Mouse (Mus musculus) limb, embryonic 12.5 days (tissue): ENCODE measurements at regions not wholly inside any gene's neighbourhood (a gene's known extent, or its start where the extent isn't known, plus 50 kb on each side); places are given as distances from the start of the nearest gene placed in this dataset.

Experiments used
- ATAC-seq: fragments of 200-750 bp; cut with Nextera tagmentation; 2 replicates; pipeline ENCODE4 v1.8.0; 2017; ENCODE audit warnings: low read depth, moderate TSS enrichment; ENCODE audit not compliant: insufficient number of reproducible peaks, insufficient read depth, low FRiP score, low TSS enrichment
- H3K27ac ChIP-seq: fragments of 300-500 bp; sonication (generic); 2 replicates; pipeline ENCODE4 v1.5.1; 2016; ENCODE audit warnings: mild to moderate bottlenecking, moderate library complexity
- H3K27me3 ChIP-seq: fragments of 300-500 bp; sonication (generic); 2 replicates; pipeline ENCODE4 v1.6.1; 2016; ENCODE audit warnings: mild to moderate bottlenecking, moderate library complexity
- H3K36me3 ChIP-seq: fragments of 300-500 bp; sonication (generic); 2 replicates; pipeline ENCODE4 v1.6.1; 2016; ENCODE audit warnings: mild to moderate bottlenecking, moderate library complexity
- H3K4me1 ChIP-seq: fragments of 300-500 bp; sonication (generic); replicated peaks from 2 replicates; pipeline ENCODE4 v1.6.1; 2016
- H3K4me2 ChIP-seq: fragments of 300-500 bp; sonication (generic); 2 replicates; pipeline ENCODE4 v1.6.1; 2016; ENCODE audit warnings: mild to moderate bottlenecking, moderate library complexity
- H3K4me3 ChIP-seq: fragments of 300-500 bp; sonication (generic); replicated peaks from 2 replicates; pipeline ENCODE4 v1.5.1; 2016; ENCODE audit warnings: mild to moderate bottlenecking
- H3K9ac ChIP-seq: fragments of 300-500 bp; sonication (generic); replicated peaks from 2 replicates; pipeline ENCODE4 v1.6.1; 2016; ENCODE audit warnings: mild to moderate bottlenecking, moderate library complexity
- H3K9me3 ChIP-seq: fragments of 300-500 bp; sonication (generic); 2 replicates; pipeline ENCODE4 v1.6.1; 2016; ENCODE audit warnings: mild to moderate bottlenecking, moderate library complexity
- WGBS: fragments of 180-500 bp; shearing (Covaris S2); methylation state at CpG from one replicate; pipeline ENCODE4 v1.1.7; 2016; 5-methylcytosine and 5-hydroxymethylcytosine counted together

DNA sequence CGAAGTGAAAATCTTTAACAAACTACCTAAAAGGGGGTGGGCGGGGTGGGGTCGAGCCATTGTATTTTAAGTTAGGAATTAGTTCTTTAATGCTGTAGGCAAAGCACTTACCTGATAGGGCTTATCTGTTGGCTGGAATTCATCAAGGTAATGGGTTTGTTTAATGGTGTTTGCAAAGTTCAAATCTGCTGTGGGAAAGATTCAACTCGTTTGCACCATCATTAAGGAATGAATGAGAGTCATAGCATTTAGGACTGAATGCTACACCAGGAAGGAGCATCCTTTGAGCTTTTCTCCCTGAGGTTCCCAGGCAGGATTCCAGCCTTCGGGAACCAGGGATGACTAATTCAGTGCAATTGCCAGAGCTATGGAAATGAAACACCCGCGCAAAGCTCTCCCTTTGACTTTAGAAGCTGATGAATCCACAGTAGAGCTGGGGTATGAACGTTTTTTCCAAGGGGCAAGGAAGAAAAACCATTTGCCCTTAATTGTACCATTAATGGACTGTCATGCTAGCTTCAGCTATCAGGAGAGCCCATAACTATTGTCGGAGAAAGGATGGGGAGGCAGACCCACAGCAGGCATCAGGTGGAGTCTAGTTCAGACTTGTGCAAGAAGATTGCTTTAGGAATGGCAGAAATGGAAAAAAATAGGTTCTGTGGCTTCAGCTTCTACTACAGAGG lies 57.3 kb upstream of the Cpm start:
- ATAC-seq, result no peak
- Histone ChIP-seq H3K27me3 (no peaks in the 10 kb centered on the region), H3K9ac (peak overlapping the region; percentile 42; the same call in 1 of the 2 replicates), H3K36me3 (no peaks in the 10 kb centered on the region), H3K27ac (peak overlapping the region; percentile 83), H3K4me2 (peak overlapping the region; percentile 66), H3K4me3 (peak overlapping the region; percentile 31; the same call in 1 of the 2 replicates), H3K4me1 (peaks cover 45% of the 10 kb centered on the region), H3K9me3 (0 out of 2 replicates have a peak, but pooled peaks cover 1% of the 10 kb centered on the region)
- WGBS, result 9% methylated on average over 9 of the region's 9 CpGs

DNA sequence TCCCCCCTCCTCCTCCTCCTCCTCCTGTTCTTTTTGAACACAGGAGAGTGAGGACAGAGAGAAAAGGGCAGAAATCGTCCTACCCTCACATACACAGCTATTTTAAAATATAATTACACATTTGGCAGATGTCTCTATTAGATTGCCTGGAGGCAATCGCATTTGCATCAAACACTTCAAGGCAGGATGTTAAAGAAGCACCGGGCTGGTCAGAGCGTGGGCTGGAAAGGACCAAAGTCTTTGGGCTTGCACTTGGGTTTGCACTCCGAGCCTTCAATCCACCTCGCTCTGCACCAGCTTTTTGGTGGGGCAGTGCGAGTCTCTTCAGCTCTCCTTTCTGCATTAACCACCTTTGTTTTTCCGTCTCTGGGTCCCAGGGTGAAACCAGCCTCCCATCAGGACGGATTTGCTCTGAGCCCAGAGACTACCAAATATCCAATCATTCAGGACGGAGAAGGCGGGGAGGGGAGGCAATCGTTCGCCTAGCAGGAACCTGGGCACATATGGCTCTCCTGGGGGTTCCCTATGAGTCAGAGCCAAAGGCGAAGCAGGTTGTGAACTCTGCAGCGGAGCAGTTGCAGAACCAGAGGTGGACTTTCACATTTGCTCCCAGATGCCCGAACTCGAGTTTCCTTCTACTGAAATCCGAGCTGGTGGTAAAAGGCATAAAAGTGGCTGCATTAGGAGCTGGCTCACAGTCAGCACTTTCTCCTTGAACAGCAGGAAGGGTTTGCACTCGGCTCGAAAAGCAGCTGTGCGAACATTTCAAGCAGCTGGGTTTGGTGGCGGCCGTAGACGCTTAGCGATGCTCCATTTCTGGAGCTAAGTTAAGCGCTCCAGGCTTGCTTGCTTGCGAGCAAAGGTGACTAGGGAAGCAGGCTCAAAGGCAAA lies 58.1 kb upstream of the Cpm start:
- H3K4me3 ChIP-seq, result peak overlapping the region; percentile 31
- peak overlapping the region; percentile 66 for H3K4me2 ChIP-seq
- peak overlapping the region; percentile 83 for H3K27ac ChIP-seq
- under 1% methylated on average over 27 of the region's 27 CpGs for WGBS
- H3K27me3 ChIP-seq, result no peaks in the 10 kb centered on the region
- peaks cover 45% of the 10 kb centered on the region for H3K4me1 ChIP-seq
- ATAC-seq, result peak; percentile 67
- no peaks in the 10 kb centered on the region for H3K36me3 ChIP-seq
- H3K9me3 ChIP-seq, result 0 out of 2 replicates have a peak, but pooled peaks cover 5% of the 10 kb centered on the region
- peak overlapping the region; percentile 48 for H3K9ac ChIP-seq

DNA sequence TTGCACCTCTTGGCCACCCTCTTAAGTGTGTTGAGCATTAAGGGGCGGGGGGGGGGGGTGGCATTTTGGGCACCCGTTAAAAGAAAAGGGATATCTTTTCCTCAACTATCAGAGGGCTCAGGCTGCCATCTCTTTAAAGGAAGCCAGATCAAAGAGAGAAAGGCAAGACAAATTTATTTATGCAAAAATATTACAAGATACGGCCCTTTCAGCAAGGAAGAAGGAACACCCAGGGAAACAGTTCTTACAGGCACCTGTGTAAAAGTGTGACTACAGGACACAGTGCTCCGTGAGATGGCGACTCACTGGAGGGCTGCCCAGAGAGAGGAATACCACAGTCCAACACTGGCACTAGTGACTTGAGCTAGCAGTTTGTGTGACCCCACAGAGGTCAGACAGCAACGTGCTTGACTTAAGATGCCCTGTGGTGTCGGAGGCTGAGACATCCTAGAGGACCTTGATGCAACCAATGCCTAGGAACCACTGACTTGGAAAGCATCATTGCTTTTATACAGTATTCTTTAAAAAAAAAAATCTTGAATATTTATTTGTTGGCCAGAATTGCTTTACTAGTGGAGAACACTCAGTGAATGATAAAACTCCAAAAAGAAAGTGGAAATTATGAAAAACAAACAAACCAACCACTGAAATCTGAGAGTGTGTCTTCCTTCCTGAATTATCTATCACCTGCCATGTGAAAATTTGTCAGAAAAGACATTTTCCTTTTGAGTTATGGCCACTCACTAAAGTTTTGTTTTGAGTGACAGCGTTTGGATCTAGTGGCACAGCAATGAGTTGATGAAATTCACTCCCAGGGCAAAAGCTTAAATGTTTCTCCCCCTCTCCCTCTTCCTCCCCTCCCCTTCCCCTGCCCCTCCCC lies 59.0 kb upstream of the Cpm start:
- Histone ChIP-seq H3K4me2 (peak overlapping the region; percentile 66), H3K4me1 (peaks cover 38% of the 10 kb centered on the region), H3K27me3 (no peaks in the 10 kb centered on the region), H3K27ac (no peak overlapping the region), H3K4me3 (no peak overlapping the region), H3K9me3 (0 out of 2 replicates have a peak, but pooled peaks cover 5% of the 10 kb centered on the region), H3K36me3 (no peaks in the 10 kb centered on the region), H3K9ac (no peak overlapping the region)
- no peak for ATAC-seq
- WGBS, result 49% methylated on average over 8 of the region's 8 CpGs

DNA sequence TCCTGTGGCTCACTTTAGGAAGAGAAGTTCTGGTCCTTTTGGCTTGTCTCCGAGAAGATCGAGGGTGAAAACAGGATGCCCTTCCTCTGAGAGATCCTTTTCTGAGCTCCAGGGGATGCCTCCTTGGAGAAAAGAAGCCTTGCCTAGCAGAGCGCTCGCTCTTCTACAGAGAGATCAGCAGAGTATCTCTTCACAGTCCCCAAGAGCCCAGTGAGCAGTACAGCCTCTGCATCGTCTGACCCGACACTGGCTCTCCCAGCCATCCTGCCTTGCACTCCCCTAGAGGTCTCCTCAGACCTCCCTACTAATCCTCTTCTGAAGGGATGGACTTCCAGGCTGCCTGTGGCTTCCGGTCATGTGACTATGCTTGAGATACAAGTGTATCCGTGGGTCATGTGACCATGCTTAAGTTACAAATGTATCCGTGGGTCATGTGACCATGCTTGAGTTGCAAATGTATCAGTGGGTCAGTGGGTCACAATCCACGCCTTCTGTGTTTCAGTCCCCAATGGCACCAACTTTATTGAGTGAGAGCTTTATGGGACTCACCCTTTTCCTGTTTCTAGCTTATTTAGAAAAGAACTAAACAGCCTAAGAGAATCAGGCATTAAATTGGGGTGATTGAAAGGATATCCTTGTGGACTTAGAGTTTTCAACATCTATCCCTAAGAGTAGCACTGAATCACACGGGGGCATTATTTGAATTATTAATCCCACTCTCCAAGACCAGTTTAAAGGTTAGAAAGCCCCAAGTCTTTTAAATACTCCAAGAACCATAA lies 59.8 kb upstream of the Cpm start:
- WGBS, result 67% methylated on average over 11 of the region's 11 CpGs
- Histone ChIP-seq H3K4me2 (no peak overlapping the region), H3K4me3 (no peak overlapping the region), H3K27me3 (no peaks in the 10 kb centered on the region), H3K36me3 (no peaks in the 10 kb centered on the region), H3K9ac (no peak overlapping the region), H3K4me1 (peaks cover 40% of the 10 kb centered on the region), H3K27ac (no peak overlapping the region), H3K9me3 (0 out of 2 replicates have a peak, but pooled peaks cover 5% of the 10 kb centered on the region)
- no peak for ATAC-seq

DNA sequence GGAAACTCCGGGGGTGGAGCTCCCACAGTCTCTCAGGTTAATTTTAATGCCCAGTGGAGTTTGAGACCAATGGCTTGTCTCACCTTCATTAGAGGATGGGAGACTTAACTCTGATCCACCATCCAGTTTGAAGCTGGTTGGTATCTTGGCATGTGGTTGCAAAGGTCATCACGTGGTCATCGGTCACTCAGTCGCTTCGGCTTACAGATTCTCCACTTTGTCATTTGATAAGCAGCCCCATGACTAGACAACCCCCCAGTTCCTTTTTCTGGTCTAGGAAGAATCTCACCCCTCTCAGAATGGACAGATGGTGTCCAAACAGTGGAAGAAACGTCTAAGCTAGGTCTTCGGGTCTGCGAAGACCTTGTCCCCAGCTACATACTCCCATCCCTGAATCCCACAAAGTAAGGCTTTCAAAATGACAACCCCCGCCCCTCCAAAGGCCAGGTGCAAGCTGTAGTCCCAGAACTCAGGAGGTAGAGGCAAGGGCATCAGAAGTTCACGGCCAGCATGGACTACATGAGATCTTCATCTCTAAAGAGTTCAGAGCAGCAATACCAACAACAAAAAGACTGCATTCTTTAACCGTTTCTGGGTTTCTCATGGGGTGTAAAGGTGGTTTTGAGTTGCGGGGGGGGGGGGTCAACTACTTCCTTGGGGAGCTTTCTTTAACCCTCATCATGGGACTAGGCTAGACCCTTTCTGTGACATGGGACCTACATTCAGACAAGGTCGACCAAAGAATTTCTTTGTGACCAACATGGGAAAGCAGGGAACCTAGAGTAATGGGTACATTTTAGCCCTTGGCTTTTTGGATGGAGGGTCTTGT lies 60.6 kb upstream of the Cpm start:
- Histone ChIP-seq H3K4me2 (no peak overlapping the region), H3K27me3 (no peaks in the 10 kb centered on the region)

DNA sequence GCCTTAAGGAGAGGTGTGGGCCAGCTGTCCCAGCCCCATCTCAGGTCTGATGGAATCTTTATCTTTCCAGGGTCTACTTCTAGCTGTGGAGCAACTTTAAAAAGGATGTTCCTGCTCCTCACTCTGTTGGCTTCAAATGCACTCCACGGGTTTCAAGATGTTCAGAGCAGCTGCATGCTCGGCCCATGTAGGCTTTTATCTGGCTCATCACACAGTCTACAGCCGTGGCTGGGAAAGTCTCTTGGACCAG lies 61.2 kb upstream of the Cpm start:
- ATAC-seq, result no peak
- Histone ChIP-seq H3K4me3 (no peak overlapping the region), H3K9ac (no peak overlapping the region), H3K4me2 (no peak overlapping the region), H3K27me3 (no peaks in the 10 kb centered on the region), H3K27ac (no peak overlapping the region), H3K9me3 (0 out of 2 replicates have a peak, but pooled peaks cover 5% of the 10 kb centered on the region), H3K4me1 (peaks cover 52% of the 10 kb centered on the region), H3K36me3 (no peaks in the 10 kb centered on the region)
- 86% methylated on average over 3 of the region's 3 CpGs for WGBS

More for the DNA sequence above, 60.6 kb upstream of the Cpm start:
- Histone ChIP-seq H3K9ac (no peak overlapping the region), H3K4me3 (no peak overlapping the region), H3K4me1 (peaks cover 49% of the 10 kb centered on the region), H3K27ac (no peak overlapping the region), H3K36me3 (no peaks in the 10 kb centered on the region), H3K9me3 (0 out of 2 replicates have a peak, but pooled peaks cover 5% of the 10 kb centered on the region)
- 96% methylated on average over 13 of the region's 13 CpGs for WGBS
- ATAC-seq, result no peak

DNA sequence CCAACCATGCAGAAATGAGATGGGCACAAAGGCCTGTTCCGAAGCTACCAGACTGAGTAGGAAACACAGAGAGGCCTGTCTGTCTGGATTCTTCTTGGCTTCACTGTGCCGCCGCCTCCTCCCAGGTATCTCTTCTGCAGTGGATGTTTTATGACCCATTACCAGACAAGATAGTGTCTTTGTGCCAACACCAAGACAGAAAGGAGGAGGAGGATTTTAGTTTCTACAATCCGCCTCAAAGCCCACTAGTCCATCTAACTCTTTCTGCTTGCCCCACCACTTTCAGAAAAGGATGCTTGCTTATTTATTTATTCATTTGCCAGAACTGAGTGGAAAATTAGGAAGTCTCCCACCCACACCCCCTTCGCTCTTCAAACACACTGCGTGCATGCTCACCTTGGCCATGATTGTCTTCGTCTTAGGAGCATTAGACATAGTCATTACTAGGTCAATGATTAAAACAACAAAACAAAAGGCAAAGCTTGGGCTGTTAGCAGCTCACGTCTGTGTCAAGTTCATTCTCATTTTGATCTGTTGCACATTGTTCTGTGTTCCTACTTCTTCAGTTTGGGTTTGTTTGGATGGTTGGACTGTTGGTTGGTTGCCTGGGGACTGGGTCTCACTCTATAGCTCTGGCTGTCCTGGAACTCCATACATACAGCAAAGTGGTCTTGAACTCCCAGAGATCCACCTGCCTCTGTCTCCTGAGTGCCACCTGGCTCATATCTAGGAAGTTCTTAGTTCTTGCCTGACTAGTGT lies 61.7 kb upstream of the Cpm start:
- Histone ChIP-seq H3K4me1 (peaks cover 51% of the 10 kb centered on the region), H3K9me3 (0 out of 2 replicates have a peak, but pooled peaks cover 5% of the 10 kb centered on the region), H3K4me3 (no peak overlapping the region), H3K9ac (no peak overlapping the region), H3K27ac (no peak overlapping the region), H3K36me3 (no peaks in the 10 kb centered on the region), H3K27me3 (no peaks in the 10 kb centered on the region), H3K4me2 (no peak overlapping the region)
- no peak for ATAC-seq
- WGBS, result 93% methylated on average over 8 of the region's 8 CpGs

DNA sequence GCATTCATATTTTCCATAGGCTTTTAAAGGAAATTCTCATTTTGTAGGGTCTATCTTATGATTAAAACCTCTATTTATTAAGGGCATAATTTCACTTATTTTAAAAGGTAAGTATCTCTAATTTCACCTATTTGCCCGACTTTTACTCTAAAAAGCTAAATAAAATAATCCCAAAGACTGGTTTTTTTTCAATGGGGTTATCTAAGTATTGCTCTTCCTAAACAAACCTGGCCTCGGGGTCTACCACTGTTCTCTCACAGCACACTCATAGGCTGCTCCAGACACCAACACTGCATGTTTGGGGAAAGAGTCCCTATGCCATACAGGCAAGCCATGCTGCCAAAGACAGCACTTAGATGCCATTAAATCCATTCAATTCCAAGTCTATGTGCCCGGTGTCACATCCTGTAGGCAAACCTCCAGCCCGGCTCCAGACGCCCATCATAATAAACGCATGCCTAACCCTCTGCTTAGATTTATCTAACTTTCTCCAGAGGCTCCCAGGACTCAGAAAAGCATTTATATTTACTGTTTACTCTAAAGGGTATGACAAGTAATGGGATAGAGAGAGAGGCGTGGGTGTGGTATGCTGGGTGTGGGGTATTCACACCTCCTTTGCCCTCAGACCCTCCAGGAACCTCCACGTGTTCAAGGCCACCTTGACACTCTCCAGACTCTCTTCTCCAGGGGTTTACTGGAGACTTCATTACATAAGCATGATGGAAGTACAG lies 62.5 kb upstream of the Cpm start:
- Histone ChIP-seq H3K4me3 (no peak overlapping the region), H3K4me2 (no peak overlapping the region), H3K36me3 (no peaks in the 10 kb centered on the region), H3K9me3 (0 out of 2 replicates have a peak, but pooled peaks cover 5% of the 10 kb centered on the region), H3K4me1 (peaks cover 46% of the 10 kb centered on the region), H3K27me3 (no peaks in the 10 kb centered on the region), H3K27ac (no peak overlapping the region), H3K9ac (no peak overlapping the region)
- no peak for ATAC-seq
- 91% methylated on average over 8 of the region's 8 CpGs for WGBS

DNA sequence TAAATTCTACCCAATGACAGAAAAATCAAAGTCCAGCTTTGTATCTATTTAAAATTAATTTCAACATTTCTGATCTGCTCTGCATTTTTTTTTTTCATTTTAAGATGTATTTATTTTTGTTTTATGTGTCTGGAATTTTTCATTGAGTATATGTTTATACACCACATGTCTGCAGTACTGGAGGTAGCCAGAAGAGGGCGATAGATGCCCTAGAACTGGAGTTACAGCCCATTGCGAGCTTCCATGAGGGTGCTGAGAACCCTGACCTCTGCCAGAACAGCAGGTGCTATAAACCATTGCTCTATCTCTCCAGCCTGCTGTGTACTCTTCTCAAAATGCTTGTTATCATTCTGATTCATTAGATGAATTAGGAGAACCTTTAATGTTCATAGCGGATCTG lies 63.1 kb upstream of the Cpm start:
- Histone ChIP-seq H3K9ac (no peak overlapping the region), H3K9me3 (0 out of 2 replicates have a peak, but pooled peaks cover 5% of the 10 kb centered on the region), H3K4me2 (no peak overlapping the region), H3K27me3 (no peaks in the 10 kb centered on the region), H3K4me3 (no peak overlapping the region), H3K36me3 (no peaks in the 10 kb centered on the region), H3K27ac (no peak overlapping the region), H3K4me1 (peaks cover 48% of the 10 kb centered on the region)
- ATAC-seq, result no peak
- 84% methylated on average over 3 of the region's 3 CpGs for WGBS
